Mouse (Mus musculus) thymus, adult 18-20 months (tissue): Measurements from ENCODE around the gene St8sia2.

Source experiments
- DNase-seq, 2 experiments: peaks; one replicate each; pipeline ENCODE4 v3.0.0; 2022; ENCODE audit warnings: mixed read lengths in 2 of 2

St8sia2 gene

GRCm38 (mm10) chr7:74013601-74014175 lies at the start of gene St8sia2:
St8sia2 (minus strand) TSS chr7:74013690.
- DNase-seq = no peak

GRCm38 (mm10) chr7:74061076-74061475 lies 47.6 kb upstream of the St8sia2 start:
- no peak for DNase-seq

- no peak for DNase-seq
Observed at GRCm38 (mm10) chr7:74060306-74060946, 46.9 kb upstream of the St8sia2 start.

- DNase-seq = no peak
Observed at GRCm38 (mm10) chr7:74059684-74060083, 46.2 kb upstream of the St8sia2 start.

GRCm38 (mm10) chr7:74055753-74056152 lies 42.3 kb upstream of the St8sia2 start:
- DNase-seq = no peak

GRCm38 (mm10) chr7:74047591-74047990 lies 34.1 kb upstream of the St8sia2 start:
- no peak for DNase-seq

GRCm38 (mm10) chr7:74045166-74045957 lies 31.9 kb upstream of the St8sia2 start:
- no peak for DNase-seq

GRCm38 (mm10) chr7:74043562-74044138 lies 30.2 kb upstream of the St8sia2 start:
- no peak for DNase-seq

- peak; percentile 6 to 17 for DNase-seq
Observed at GRCm38 (mm10) chr7:74025007-74025406, 11.5 kb upstream of the St8sia2 start.

GRCm38 (mm10) chr7:74024171-74024570 lies 10.7 kb upstream of the St8sia2 start:
- no peak for DNase-seq

- DNase-seq = no peak
Observed at GRCm38 (mm10) chr7:74022571-74022970, 9.1 kb upstream of the St8sia2 start.

- no peak for DNase-seq
Observed at GRCm38 (mm10) chr7:74021771-74022170, 8.3 kb upstream of the St8sia2 start.

GRCm38 (mm10) chr7:74016613-74017012 lies 3.1 kb upstream of the St8sia2 start:
- DNase-seq = no peak

- DNase-seq = no peak
Observed at GRCm38 (mm10) chr7:74012858-74013600, 461 bp downstream of the St8sia2 start.

- no peak for DNase-seq
Observed at GRCm38 (mm10) chr7:74011976-74012857, 1.3 kb downstream of the St8sia2 start.

GRCm38 (mm10) chr7:74008946-74009542 lies 4.4 kb downstream of the St8sia2 start:
- DNase-seq = no peak

GRCm38 (mm10) chr7:74006775-74007371 lies 6.6 kb downstream of the St8sia2 start:
- no peak for DNase-seq

GRCm38 (mm10) chr7:74006364-74006763 lies 7.1 kb downstream of the St8sia2 start:
- DNase-seq = no peak

GRCm38 (mm10) chr7:74000743-74001510 lies 12.6 kb downstream of the St8sia2 start:
- no peak for DNase-seq

- no peak for DNase-seq
Observed at GRCm38 (mm10) chr7:73989366-73989765, 24.1 kb downstream of the St8sia2 start.
